Mouse (Mus musculus): ENCODE data around the gene Cobll1.
A peak's percentile ranks its signal among the peaks of the same experiment; 100 is the strongest.

Gene Cobll1

DNA sequence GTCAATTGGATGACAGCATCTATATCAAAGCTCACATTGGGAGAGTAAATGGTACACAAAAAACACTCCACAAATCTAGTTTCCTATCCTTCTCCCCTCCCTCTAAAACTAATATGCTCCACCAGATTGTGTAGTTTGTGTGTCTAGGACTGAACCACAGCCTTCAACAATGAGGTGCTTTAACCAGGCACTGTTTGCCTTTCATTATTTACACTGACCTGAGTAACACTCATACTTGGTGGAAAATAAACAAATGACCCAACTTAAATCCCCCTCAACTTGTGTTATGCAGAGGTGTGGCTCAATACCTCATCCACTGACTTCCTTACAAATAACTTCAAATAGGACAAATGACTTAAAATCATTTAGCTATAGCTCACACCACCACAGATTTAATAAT, 155.8 kb downstream of the Cobll1 start:
- DNase-seq = no peak

DNA sequence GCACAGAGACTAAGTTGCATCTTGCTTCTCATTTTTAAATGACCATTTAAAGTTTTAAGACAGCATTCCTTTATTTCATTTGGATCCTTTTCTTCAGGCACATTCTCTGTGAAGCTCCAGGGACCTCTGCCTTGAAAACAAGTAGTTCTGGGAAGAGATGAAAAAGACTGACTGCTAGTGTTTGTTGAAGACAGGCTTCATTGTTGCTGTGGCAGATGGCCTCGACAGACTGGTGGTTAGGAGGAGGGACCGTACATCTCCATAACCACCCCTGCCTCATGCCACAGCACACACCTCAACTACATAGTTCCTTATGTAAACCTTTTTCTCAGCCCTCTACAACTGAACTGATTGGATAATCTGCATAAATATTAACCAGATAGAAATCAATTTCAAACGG, 161.7 kb downstream of the Cobll1 start:
- DNase-seq = no peak

DNA sequence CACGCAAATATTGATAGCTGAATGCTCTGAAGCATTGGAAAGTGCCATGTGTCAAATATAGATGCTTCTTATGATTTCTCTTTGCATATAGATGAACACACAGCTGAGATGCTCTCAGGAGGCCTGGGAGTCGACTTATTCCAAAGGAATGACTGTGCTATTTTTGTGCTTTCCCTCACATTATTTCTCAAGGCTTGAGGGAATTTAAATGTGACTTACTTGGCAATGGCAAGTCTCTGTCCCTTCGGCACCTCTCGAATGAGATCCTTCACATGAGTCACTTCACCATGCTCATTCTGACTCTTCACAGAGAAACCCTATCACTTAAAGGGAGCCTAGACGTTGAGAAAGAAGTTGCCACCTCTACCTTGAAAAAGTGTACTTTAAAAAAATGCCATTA, 163.4 kb downstream of the Cobll1 start:
- no peak for DNase-seq

DNA sequence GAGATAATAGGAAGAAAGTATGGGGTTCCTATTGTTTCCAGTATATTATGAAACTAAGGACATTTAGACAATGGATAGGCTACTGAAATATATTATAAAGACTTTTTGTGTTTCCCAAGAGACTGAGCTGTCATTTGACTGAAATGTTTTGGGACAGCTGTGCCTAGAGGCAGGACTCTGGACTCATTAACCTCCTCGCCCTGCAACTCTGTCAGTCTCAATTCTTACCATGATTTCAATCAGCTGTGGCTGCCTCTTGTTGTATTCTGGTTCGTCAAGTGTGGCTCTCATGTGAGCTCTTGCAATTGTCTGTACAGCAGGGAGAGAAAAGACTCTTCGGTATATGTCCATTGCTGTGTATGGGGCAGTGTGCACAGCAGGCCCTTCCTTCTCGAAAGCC, 163.8 kb downstream of the Cobll1 start:
- DNase-seq = peak; percentile 12

DNA sequence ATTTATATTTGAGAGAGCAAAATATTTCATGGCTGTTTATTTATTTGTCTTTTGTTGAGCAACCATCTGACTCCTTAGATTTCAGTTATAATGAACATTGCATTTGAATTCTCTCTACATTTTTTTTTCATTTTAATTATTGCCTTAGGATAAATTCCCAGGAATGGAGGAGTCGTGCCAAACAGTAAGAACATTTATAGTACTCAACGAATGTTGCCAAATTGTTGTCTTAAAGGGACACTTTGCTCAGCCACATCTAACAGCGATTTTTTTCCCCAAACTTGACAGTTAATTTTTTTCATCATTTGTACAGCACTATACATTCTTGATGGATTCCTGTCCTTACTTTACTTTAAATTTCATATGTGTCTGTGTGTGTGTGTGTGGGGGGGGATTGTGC, 167.0 kb downstream of the Cobll1 start:
- no peak for DNase-seq

DNA sequence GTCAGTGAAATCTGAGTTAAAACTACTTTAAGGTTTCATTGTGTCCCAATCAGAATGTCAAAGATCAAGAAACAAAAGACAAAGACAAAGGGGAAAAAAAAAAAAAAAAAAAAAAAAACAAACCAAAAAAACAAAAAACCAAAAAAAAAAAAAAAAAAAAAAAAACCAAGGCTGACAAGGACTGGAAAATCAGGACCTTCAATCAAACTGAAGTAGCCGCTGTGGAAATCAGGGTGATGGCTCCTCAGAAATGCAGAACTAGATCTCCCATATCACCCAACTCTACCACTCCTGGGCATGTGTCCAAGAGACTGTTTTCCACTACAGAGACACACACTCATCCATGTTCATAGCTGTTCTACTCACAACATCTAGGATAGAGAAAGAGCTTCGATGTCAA, 185.4 kb downstream of the Cobll1 start:
- DNase-seq = no peak

DNA sequence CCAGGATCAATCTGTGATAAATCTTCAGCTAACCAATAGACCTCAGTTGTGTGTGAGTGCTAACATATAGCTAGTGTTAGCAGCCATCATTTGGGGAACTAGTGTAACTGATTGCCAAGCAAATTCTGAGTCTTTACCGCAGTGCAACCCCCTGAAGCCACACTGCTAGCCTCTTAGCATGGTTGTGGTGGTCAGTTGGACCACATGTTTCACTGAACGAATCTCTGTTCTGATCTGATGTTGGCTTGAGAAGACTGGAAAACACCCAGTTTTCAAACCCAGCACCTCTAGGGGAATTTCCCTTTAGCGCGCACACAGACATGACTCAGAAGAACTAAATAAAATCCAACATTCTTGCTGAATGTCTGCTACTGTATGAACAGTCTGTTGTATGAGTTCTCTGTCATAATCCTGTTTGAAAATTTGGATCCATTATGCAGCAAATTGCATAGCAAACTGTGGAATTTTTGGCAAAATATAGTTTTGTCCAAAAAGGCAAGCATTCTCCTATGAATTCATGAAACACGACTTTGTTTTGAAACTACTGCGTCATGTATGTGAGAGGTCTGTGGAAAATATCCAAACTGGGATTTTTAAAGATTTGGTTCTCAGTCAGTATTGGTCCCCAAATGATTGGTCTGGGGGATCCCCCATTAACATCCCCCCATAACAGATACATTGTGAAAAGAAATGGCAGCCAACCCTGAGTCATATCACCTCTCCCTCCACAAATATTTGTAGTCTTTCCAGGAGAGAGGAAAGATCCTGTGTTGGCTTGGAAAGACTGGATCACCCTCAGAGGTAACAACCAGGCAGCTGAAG, 186.8 kb downstream of the Cobll1 start:
- DNase-seq = no peak

DNA sequence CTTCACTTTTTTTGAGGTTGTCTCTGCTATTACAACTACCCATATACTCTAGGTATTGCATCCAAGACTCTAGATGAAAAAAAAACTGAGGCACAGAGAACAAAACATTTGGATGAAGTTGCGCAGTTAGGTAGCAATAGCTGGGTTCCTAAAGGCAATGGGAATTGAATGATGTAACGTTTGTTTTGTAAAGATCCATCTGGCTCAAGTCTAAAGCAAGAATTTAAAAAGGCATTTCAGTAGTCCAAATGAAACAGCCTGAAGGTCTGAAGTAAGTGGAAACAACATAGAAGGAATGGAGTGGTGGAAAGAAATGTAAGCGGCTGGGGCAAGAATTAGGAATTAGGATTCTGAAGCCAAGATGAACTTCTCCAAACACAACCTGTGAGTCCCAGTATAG, 188.4 kb downstream of the Cobll1 start:
- no peak for DNase-seq

DNA sequence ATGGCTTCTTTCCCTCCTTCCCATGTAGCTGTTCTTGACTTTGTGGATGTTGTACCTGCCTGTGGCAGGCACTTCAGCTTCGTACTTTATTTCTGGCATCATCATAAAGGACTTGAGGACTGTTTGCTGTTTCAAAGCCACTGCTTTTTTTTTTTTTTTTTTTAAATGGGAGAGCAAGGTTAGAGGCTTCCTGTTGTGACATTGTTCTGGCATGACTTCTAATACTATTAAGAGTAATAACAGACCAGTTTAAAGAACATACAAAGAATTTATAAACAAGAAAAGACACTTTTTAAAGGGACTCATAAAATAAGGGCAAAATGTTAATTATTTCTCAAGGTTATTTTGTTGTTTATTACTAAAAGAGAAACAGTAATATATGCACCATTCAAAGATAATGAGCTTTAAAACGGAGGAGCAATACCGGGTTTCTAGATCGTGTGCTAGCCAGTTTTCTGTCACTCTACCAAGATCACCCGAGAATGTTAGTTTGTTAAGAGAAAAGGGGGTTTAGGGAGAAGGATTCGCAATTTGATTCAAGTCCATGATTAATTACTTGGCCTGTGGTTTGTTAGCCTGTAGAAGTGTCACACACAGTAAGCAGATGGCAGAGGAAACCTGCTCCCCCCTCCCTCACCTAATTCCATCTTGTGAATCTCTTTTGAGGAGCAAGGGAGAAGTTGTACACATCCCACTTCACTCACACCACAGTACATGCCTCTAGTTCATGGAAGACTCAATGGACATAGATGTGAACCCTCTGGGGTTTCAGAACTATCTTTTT, 190.8 kb downstream of the Cobll1 start:
- DNase-seq = no peak
